Mouse (Mus musculus): ENCODE measurements around the gene Eif4e3. TPM values are rescaled to one million over a fixed set of nuclear protein-coding genes. Genes with fewer than 3 reads are reported as not detected.

Eif4e3 gene
- polyA plus RNA-seq, 1 experiment from 2014 or later: 15.1 TPM

DNA sequence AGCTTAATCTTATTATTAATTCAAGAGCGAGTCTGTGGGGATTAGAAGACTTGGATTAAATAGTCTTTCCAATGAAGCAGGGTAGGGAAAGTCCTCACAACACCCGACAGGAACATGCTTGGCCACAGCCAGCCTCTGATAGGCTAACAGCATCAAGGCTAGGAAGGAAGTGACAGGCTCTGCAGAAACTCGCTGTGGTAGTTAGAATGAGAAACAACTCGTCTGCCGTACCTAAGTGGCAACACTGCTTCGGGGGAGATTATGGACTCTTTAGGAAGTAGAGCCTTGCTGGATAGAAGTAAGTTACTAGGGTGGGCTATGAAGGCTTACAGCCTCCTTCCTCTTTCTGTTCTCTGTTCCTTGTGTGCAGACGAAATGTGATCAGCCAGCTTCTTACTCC is 11.1 kb downstream of the Eif4e3 start:
- DNase-seq (ENCODE audit: low spot score): no peak
- no peak for ATAC-seq (ENCODE audit: low FRiP score)
- no peak overlapping the region for H3K4me3 ChIP-seq (ENCODE audit: low read depth, low read length)

DNA sequence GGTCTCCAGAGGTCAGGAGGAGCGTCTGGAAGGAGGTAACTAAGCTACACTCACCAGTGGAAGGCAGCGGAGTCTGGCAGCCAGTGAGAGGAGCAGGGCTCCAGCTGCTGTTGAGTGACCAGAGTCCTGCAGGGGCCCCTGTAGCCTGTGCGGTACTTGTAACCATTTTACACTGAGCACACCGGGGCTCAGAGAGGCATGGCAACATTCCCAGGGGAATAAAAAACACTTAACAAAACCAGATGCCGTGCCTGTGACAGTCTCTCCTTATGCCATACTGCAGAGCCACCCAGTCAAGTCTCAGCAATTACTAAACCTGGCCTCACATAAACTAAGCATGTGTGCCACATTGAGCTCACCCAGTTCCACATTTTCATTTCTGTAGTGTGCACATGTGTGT is 12.2 kb downstream of the Eif4e3 start:
- no peak overlapping the region for H3K4me3 ChIP-seq (ENCODE audit: low read depth, low read length)
- 62% methylated on average over 5 of the region's 5 CpGs for WGBS
- H3K9ac ChIP-seq (ENCODE audit: low read depth, low read length): no peak overlapping the region
- no peaks in the 10 kb centered on the region for H3K4me1 ChIP-seq (replicated peaks; ENCODE audit: control insufficient read depth, insufficient read depth, low read length)
- no peaks in the 10 kb centered on the region for H3K9me3 ChIP-seq (ENCODE audit: control insufficient read depth, low read length)
- ATAC-seq (ENCODE audit: low FRiP score) (no peak), DNase-seq (ENCODE audit: low spot score) (no peak)
- H3K27me3 ChIP-seq (ENCODE audit: control insufficient read depth, insufficient read depth, low read length): no peaks in the 10 kb centered on the region
- H3K4me2 ChIP-seq (replicated peaks; ENCODE audit: low read depth, low read length): no peak overlapping the region
- no peaks in the 10 kb centered on the region for H3K36me3 ChIP-seq (ENCODE audit: control insufficient read depth, insufficient read depth, low read length)
- H3K27ac ChIP-seq (ENCODE audit: low read depth, low read length): no peak overlapping the region

More for the DNA sequence above, 11.1 kb downstream of the Eif4e3 start:
- H3K36me3 ChIP-seq (ENCODE audit: control insufficient read depth, insufficient read depth, low read length): no peaks in the 10 kb centered on the region
- WGBS: 59% methylated on average over 7 of the region's 7 CpGs
- H3K9me3 ChIP-seq (ENCODE audit: control insufficient read depth, low read length): no peaks in the 10 kb centered on the region
- no peaks in the 10 kb centered on the region for H3K27me3 ChIP-seq (ENCODE audit: control insufficient read depth, insufficient read depth, low read length)
- no peak overlapping the region for H3K27ac ChIP-seq (ENCODE audit: low read depth, low read length)
- H3K4me1 ChIP-seq (replicated peaks; ENCODE audit: control insufficient read depth, insufficient read depth, low read length): no peaks in the 10 kb centered on the region
- no peak overlapping the region for H3K9ac ChIP-seq (ENCODE audit: low read depth, low read length)
- no peak overlapping the region for H3K4me2 ChIP-seq (replicated peaks; ENCODE audit: low read depth, low read length)

DNA sequence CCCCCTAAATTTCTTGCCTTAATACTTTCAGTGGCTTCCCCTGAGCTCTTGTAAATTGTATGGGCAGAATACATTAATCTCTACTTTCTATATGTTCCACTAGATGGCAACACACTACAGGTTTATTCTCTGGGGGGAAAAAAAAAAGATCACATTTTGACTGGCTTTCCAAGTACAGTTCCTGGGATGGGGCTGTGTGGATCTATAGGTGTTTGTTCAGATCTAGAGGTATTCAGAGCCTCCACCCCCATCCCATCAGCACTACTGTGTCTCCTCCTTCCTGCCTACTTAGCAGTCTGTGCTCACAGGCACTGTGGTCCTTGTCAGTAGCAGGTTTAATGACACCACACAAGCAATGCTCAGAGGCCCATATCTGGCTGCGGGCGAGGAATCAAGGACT is 14.2 kb downstream of the Eif4e3 start:
- H3K4me3 ChIP-seq (ENCODE audit: low read depth, low read length): no peak overlapping the region
- ATAC-seq (ENCODE audit: low FRiP score): no peak
- H3K9me3 ChIP-seq (ENCODE audit: control insufficient read depth, low read length): no peaks in the 10 kb centered on the region
- WGBS: 86% methylated on average over 2 of the region's 2 CpGs
- H3K9ac ChIP-seq (ENCODE audit: low read depth, low read length): no peak overlapping the region
- no peak overlapping the region for H3K4me2 ChIP-seq (replicated peaks; ENCODE audit: low read depth, low read length)
- no peak for DNase-seq (ENCODE audit: low spot score)
- no peaks in the 10 kb centered on the region for H3K27me3 ChIP-seq (ENCODE audit: control insufficient read depth, insufficient read depth, low read length)
- H3K4me1 ChIP-seq (replicated peaks; ENCODE audit: control insufficient read depth, insufficient read depth, low read length): no peaks in the 10 kb centered on the region
- H3K27ac ChIP-seq (ENCODE audit: low read depth, low read length): no peak overlapping the region
- no peaks in the 10 kb centered on the region for H3K36me3 ChIP-seq (ENCODE audit: control insufficient read depth, insufficient read depth, low read length)

DNA sequence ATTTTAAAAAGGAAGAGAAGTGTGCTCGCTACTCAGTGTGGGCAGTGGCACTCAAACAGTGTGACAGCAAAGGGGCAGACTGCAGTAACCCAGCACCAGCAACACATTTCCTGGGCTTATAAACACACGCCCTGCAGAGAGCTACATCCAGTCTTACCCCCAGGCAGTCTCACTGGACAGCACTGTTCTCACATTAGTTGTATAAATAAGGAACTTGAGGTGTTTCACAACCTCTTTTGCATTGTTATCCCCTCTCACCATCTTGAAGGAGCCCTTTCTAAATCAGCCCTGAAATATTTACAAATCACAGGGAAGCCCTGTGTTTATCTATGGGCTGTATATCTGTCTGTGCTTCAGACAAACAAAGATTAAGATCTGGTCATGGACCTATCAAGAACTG is 17.3 kb downstream of the Eif4e3 start:
- Histone ChIP-seq H3K36me3 (ENCODE audit: control insufficient read depth, insufficient read depth, low read length) (no peaks in the 10 kb centered on the region), H3K4me2 (replicated peaks; ENCODE audit: low read depth, low read length) (no peak overlapping the region), H3K27me3 (ENCODE audit: control insufficient read depth, insufficient read depth, low read length) (no peaks in the 10 kb centered on the region), H3K9ac (ENCODE audit: low read depth, low read length) (no peak overlapping the region), H3K4me3 (ENCODE audit: low read depth, low read length) (no peak overlapping the region), H3K27ac (ENCODE audit: low read depth, low read length) (no peak overlapping the region), H3K4me1 (replicated peaks; ENCODE audit: control insufficient read depth, insufficient read depth, low read length) (no peaks in the 10 kb centered on the region), H3K9me3 (ENCODE audit: control insufficient read depth, low read length) (no peaks in the 10 kb centered on the region)
- no peak for ATAC-seq (ENCODE audit: low FRiP score)
- 69% methylated on average over 2 of the region's 2 CpGs for WGBS
- DNase-seq (ENCODE audit: low spot score): no peak

DNA sequence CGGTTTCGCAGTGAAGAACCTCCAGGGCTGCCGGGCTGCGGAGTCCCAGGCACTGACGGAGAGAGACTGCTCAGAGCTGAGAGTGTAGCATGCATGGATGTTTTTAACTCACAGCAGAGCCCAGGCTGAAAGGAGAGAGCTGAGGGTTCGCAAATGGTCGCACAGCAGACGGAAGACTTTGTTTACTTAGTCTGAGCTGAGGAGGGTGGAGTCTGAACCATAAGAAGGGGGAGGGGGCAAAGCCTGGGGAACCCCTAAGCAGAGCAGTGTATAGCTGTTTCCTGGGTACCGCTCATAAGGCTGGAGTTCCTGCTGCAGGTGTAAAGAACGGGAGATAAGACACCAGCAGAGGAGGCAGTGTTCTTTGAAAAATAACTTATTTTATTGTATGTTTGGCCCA is 20.2 kb downstream of the Eif4e3 start:
- DNase-seq (ENCODE audit: low spot score) (no peak), ATAC-seq (ENCODE audit: low FRiP score) (no peak)
- Histone ChIP-seq H3K9ac (ENCODE audit: low read depth, low read length) (no peak overlapping the region), H3K4me3 (ENCODE audit: low read depth, low read length) (no peak overlapping the region), H3K4me1 (replicated peaks; ENCODE audit: control insufficient read depth, insufficient read depth, low read length) (no peaks in the 10 kb centered on the region), H3K27ac (ENCODE audit: low read depth, low read length) (no peak overlapping the region), H3K4me2 (replicated peaks; ENCODE audit: low read depth, low read length) (no peak overlapping the region), H3K36me3 (ENCODE audit: control insufficient read depth, insufficient read depth, low read length) (no peaks in the 10 kb centered on the region), H3K27me3 (ENCODE audit: control insufficient read depth, insufficient read depth, low read length) (no peaks in the 10 kb centered on the region), H3K9me3 (ENCODE audit: control insufficient read depth, low read length) (no peaks in the 10 kb centered on the region)
- 57% methylated on average over 10 of the region's 10 CpGs for WGBS

DNA sequence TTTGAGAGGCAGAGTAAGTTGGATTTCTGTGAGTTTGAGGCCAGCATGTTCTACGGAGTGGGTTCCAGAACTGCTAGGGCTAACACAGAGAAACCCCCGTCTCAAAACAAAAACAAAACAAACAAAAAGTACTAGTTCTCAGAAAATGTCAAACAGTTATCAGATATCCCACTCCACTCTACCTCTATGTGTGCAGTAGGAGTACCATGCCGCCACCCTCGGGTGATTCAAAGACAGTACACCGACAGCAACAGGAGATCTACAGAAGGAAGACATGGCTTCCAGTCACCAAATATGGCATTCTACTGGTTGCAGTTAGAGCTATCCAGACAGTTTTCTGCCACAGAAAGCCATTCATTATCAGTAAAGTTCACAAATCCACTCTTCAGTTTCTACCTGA is 21.7 kb downstream of the Eif4e3 start:
- no peak for DNase-seq (ENCODE audit: low spot score)
- Histone ChIP-seq H3K4me1 (replicated peaks; ENCODE audit: control insufficient read depth, insufficient read depth, low read length) (no peaks in the 10 kb centered on the region), H3K9ac (ENCODE audit: low read depth, low read length) (no peak overlapping the region), H3K27me3 (ENCODE audit: control insufficient read depth, insufficient read depth, low read length) (no peaks in the 10 kb centered on the region), H3K27ac (ENCODE audit: low read depth, low read length) (no peak overlapping the region), H3K4me3 (ENCODE audit: low read depth, low read length) (no peak overlapping the region), H3K36me3 (ENCODE audit: control insufficient read depth, insufficient read depth, low read length) (no peaks in the 10 kb centered on the region), H3K9me3 (ENCODE audit: control insufficient read depth, low read length) (no peaks in the 10 kb centered on the region), H3K4me2 (replicated peaks; ENCODE audit: low read depth, low read length) (no peak overlapping the region)
- ATAC-seq (ENCODE audit: low FRiP score): no peak
- 88% methylated on average over 5 of the region's 5 CpGs for WGBS

DNA sequence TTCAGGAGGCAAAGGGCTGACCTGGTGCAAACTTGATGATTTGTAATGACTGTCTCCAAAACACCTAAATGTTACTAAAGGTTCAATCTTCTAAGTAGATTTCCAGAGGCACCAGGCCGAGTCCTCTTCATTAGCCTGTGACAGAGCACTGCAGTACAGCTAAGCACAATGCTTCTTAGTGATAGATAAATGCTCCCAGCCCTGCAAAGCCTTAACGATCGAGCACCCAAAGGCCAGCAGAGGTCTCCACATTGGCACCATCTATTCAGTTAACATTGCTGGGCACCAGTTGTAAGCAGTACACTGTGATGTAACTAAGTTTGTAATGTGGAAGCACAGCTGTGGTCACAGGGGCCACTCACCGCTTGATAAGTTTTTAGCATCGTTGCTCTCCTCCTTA is 22.2 kb downstream of the Eif4e3 start:
- no peak overlapping the region for H3K4me2 ChIP-seq (replicated peaks; ENCODE audit: low read depth, low read length)
- H3K4me1 ChIP-seq (replicated peaks; ENCODE audit: control insufficient read depth, insufficient read depth, low read length): no peaks in the 10 kb centered on the region
- WGBS: 84% methylated on average over 5 of the region's 5 CpGs
- H3K9me3 ChIP-seq (ENCODE audit: control insufficient read depth, low read length): no peaks in the 10 kb centered on the region
- H3K4me3 ChIP-seq (ENCODE audit: low read depth, low read length): no peak overlapping the region
- no peak for ATAC-seq (ENCODE audit: low FRiP score)
- no peak overlapping the region for H3K9ac ChIP-seq (ENCODE audit: low read depth, low read length)
- H3K27ac ChIP-seq (ENCODE audit: low read depth, low read length): no peak overlapping the region
- no peak for DNase-seq (ENCODE audit: low spot score)
- no peaks in the 10 kb centered on the region for H3K36me3 ChIP-seq (ENCODE audit: control insufficient read depth, insufficient read depth, low read length)
- H3K27me3 ChIP-seq (ENCODE audit: control insufficient read depth, insufficient read depth, low read length): no peaks in the 10 kb centered on the region

DNA sequence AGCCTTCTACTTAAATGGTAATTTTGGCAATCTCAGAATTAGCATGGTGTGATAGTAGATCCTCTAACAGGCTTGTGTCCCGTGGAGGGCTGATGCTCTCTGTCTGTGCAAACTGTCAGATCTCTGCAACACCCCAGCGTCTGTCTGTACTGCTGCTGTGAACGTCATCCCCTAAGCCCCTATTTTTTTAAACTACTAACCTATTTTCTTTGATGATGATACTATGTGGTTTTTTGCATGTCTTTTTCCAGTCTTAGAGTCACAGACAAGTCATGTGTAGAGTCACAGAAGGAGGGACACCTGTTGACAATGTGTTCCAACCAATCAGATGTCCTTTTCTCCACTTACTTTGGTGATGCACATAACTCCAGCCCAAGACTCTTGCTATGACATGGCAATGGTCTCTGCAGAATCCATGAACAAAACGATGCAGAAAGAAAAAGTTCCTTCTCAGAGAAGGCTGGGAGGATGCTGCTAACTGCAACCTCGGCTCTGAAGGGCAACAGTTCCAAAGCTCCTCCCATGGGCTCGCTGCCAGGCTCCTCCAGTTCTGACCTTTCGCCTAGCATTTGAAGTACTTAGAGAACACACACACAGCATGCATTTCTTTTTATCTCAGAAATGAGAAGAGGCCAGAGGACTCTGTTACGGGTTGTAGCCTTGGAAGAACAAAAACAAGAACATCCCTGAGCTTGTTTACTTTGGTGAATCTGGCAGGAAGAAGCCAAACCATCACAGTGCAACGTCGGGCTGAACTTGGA is 23.0 kb downstream of the Eif4e3 start:
- Histone ChIP-seq H3K4me1 (replicated peaks; ENCODE audit: control insufficient read depth, insufficient read depth, low read length) (no peaks in the 10 kb centered on the region), H3K36me3 (ENCODE audit: control insufficient read depth, insufficient read depth, low read length) (no peaks in the 10 kb centered on the region), H3K27ac (ENCODE audit: low read depth, low read length) (no peak overlapping the region), H3K9ac (ENCODE audit: low read depth, low read length) (no peak overlapping the region), H3K4me2 (replicated peaks; ENCODE audit: low read depth, low read length) (no peak overlapping the region), H3K9me3 (ENCODE audit: control insufficient read depth, low read length) (no peaks in the 10 kb centered on the region), H3K4me3 (ENCODE audit: low read depth, low read length) (no peak overlapping the region), H3K27me3 (ENCODE audit: control insufficient read depth, insufficient read depth, low read length) (no peaks in the 10 kb centered on the region)
- WGBS: 73% methylated on average over 10 of the region's 10 CpGs
- DNase-seq (ENCODE audit: low spot score): no peak
- no peak for ATAC-seq (ENCODE audit: low FRiP score)

DNA sequence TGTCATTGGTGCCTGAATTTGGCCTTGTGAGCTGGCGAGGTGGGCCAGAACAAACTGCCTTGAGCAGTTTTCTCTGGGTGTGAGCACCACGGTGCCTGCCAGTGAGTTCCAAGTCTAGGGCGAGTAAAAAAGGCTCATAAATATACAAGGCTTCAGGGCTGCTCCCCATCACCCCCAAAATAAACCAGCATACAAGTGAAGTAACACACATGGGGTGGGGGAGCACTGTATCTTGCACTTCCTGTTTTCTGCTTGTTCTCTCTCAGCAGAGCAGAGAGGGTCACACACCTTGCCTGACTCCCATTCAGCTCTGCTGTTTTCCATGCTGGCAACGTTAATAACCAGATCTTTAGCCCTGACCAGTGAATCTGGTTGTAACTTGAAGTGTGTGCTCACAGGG is 29.1 kb downstream of the Eif4e3 start:
- Histone ChIP-seq H3K36me3 (ENCODE audit: control insufficient read depth, insufficient read depth, low read length) (no peaks in the 10 kb centered on the region), H3K4me2 (replicated peaks; ENCODE audit: low read depth, low read length) (no peak overlapping the region), H3K27ac (ENCODE audit: low read depth, low read length) (no peak overlapping the region), H3K4me3 (ENCODE audit: low read depth, low read length) (no peak overlapping the region), H3K27me3 (ENCODE audit: control insufficient read depth, insufficient read depth, low read length) (no peaks in the 10 kb centered on the region), H3K4me1 (replicated peaks; ENCODE audit: control insufficient read depth, insufficient read depth, low read length) (0 out of 2 replicates have a peak, but pooled peaks cover 2% of the 10 kb centered on the region), H3K9me3 (ENCODE audit: control insufficient read depth, low read length) (no peaks in the 10 kb centered on the region), H3K9ac (ENCODE audit: low read depth, low read length) (no peak overlapping the region)
- DNase-seq (ENCODE audit: low spot score): no peak
- WGBS: 83% methylated on average over 4 of the region's 4 CpGs
- ATAC-seq (ENCODE audit: low FRiP score): no peak
